Mouse (Mus musculus): Measurements from ENCODE around the gene Icam1. TPM values are rescaled to one million over a fixed set of nuclear protein-coding genes. Genes with fewer than 3 reads are reported as not detected.
A peak's percentile ranks its signal among the peaks of the same experiment; 100 is the strongest.

Icam1 gene
- total and polyA plus RNA-seq, 2 experiments from 2014 or later, result 9.0 to 19.1 TPM

GRCm38 (mm10) chr9:20986952-20987686, 28.7 kb upstream of the Icam1 start:
- Histone ChIP-seq H3K4me2 (ENCODE audit: low read depth, low read length) (no peak overlapping the region), H3K36me3 (replicated peaks; ENCODE audit: control insufficient read depth, insufficient read depth, low read length) (no peaks in the 10 kb centered on the region), H3K9ac (replicated peaks; ENCODE audit: low read depth, low read length) (no peak overlapping the region), H3K27me3 (ENCODE audit: control insufficient read depth, insufficient read depth, low read length) (no peaks in the 10 kb centered on the region), H3K9me3 (replicated peaks; ENCODE audit: control insufficient read depth, low read length) (no peaks in the 10 kb centered on the region), H3K4me1 (ENCODE audit: control insufficient read depth, insufficient read depth) (peaks cover 8% of the 10 kb centered on the region; the same call in 1 of the 2 replicates), H3K4me3 (ENCODE audit: low read depth, low read length) (no peak overlapping the region), H3K27ac (ENCODE audit: low read depth) (0 out of 2 replicates have a peak overlapping the region, but pooled peaks have one; percentile 18)
- ATAC-seq (ENCODE audit: insufficient read depth, low read depth) (peak; percentile 61), DNase-seq (ENCODE audit: low spot score) (no peak)
- 54% methylated on average over 15 of the region's 15 CpGs for WGBS
- no peak for TF ChIP-seq CTCF (IDR thresholded peaks at IDR 0.05; ENCODE audit: low read depth)
- TF ChIP-seq EP300 (IDR thresholded peaks at IDR 0.05; ENCODE audit: low read depth), result no peak

- DNase-seq (ENCODE audit: low spot score) (no peak), ATAC-seq (ENCODE audit: insufficient read depth, low read depth) (no peak)
- no peaks in the 10 kb centered on the region for H3K27me3 ChIP-seq (ENCODE audit: control insufficient read depth, insufficient read depth, low read length)
- H3K4me3 ChIP-seq (ENCODE audit: low read depth, low read length), result no peak overlapping the region
- 28% methylated on average over 7 of the region's 7 CpGs for WGBS
- no peak overlapping the region for H3K27ac ChIP-seq (ENCODE audit: low read depth)
- no peak for TF ChIP-seq CTCF (IDR thresholded peaks at IDR 0.05; ENCODE audit: low read depth)
- TF ChIP-seq EP300 (IDR thresholded peaks at IDR 0.05; ENCODE audit: low read depth), result no peak
- no peaks in the 10 kb centered on the region for H3K36me3 ChIP-seq (replicated peaks; ENCODE audit: control insufficient read depth, insufficient read depth, low read length)
- H3K9ac ChIP-seq (replicated peaks; ENCODE audit: low read depth, low read length), result no peak overlapping the region
- H3K9me3 ChIP-seq (replicated peaks; ENCODE audit: control insufficient read depth, low read length), result no peaks in the 10 kb centered on the region
- no peak overlapping the region for H3K4me2 ChIP-seq (ENCODE audit: low read depth, low read length)
- peaks cover 7% of the 10 kb centered on the region; the same call in 1 of the 2 replicates for H3K4me1 ChIP-seq (ENCODE audit: control insufficient read depth, insufficient read depth)
Observed at GRCm38 (mm10) chr9:20987953-20988352, 27.8 kb upstream of the Icam1 start.

GRCm38 (mm10) chr9:20990861-20991260, 24.9 kb upstream of the Icam1 start:
- H3K4me3 ChIP-seq (ENCODE audit: low read depth, low read length), result 0 out of 2 replicates have a peak overlapping the region, but pooled peaks have one; percentile 5

GRCm38 (mm10) chr9:20991587-20991986, 24.2 kb upstream of the Icam1 start:
- 92% methylated on average over 4 of the region's 4 CpGs for WGBS
- H3K27me3 ChIP-seq (ENCODE audit: control insufficient read depth, insufficient read depth, low read length), result no peaks in the 10 kb centered on the region
- ATAC-seq (ENCODE audit: insufficient read depth, low read depth), result no peak
- TF ChIP-seq EP300 (IDR thresholded peaks at IDR 0.05; ENCODE audit: low read depth), result no peak
- no peak for TF ChIP-seq CTCF (IDR thresholded peaks at IDR 0.05; ENCODE audit: low read depth)
- H3K27ac ChIP-seq (ENCODE audit: low read depth), result no peak overlapping the region
- DNase-seq (ENCODE audit: low spot score), result no peak
- no peaks in the 10 kb centered on the region for H3K36me3 ChIP-seq (replicated peaks; ENCODE audit: control insufficient read depth, insufficient read depth, low read length)
- no peaks in the 10 kb centered on the region for H3K9me3 ChIP-seq (replicated peaks; ENCODE audit: control insufficient read depth, low read length)
- H3K9ac ChIP-seq (replicated peaks; ENCODE audit: low read depth, low read length), result no peak overlapping the region
- no peak overlapping the region for H3K4me2 ChIP-seq (ENCODE audit: low read depth, low read length)
- no peaks in the 10 kb centered on the region for H3K4me1 ChIP-seq (ENCODE audit: control insufficient read depth, insufficient read depth)
- H3K4me3 ChIP-seq (ENCODE audit: low read depth, low read length), result no peak overlapping the region

More at GRCm38 (mm10) chr9:20990861-20991260, 24.9 kb upstream of the Icam1 start:
- Histone ChIP-seq H3K4me2 (ENCODE audit: low read depth, low read length) (peak overlapping the region; percentile 36), H3K9me3 (replicated peaks; ENCODE audit: control insufficient read depth, low read length) (no peaks in the 10 kb centered on the region), H3K9ac (replicated peaks; ENCODE audit: low read depth, low read length) (no peak overlapping the region), H3K27ac (ENCODE audit: low read depth) (no peak overlapping the region), H3K27me3 (ENCODE audit: control insufficient read depth, insufficient read depth, low read length) (no peaks in the 10 kb centered on the region), H3K4me1 (ENCODE audit: control insufficient read depth, insufficient read depth) (no peaks in the 10 kb centered on the region), H3K36me3 (replicated peaks; ENCODE audit: control insufficient read depth, insufficient read depth, low read length) (no peaks in the 10 kb centered on the region)
- DNase-seq (ENCODE audit: low spot score) (no peak), ATAC-seq (ENCODE audit: insufficient read depth, low read depth) (no peak)
- TF ChIP-seq EP300 (IDR thresholded peaks at IDR 0.05; ENCODE audit: low read depth) (no peak), CTCF (IDR thresholded peaks at IDR 0.05; ENCODE audit: low read depth) (no peak)
- 11% methylated on average over 10 of the region's 10 CpGs for WGBS

- H3K4me2 ChIP-seq (ENCODE audit: low read depth, low read length), result no peak overlapping the region
- ATAC-seq (ENCODE audit: insufficient read depth, low read depth), result no peak
- no peaks in the 10 kb centered on the region for H3K4me1 ChIP-seq (ENCODE audit: control insufficient read depth, insufficient read depth)
- H3K36me3 ChIP-seq (replicated peaks; ENCODE audit: control insufficient read depth, insufficient read depth, low read length), result no peaks in the 10 kb centered on the region
- H3K27me3 ChIP-seq (ENCODE audit: control insufficient read depth, insufficient read depth, low read length), result no peaks in the 10 kb centered on the region
- WGBS, result 38% methylated on average over 5 of the region's 5 CpGs
- H3K4me3 ChIP-seq (ENCODE audit: low read depth, low read length), result no peak overlapping the region
- H3K27ac ChIP-seq (ENCODE audit: low read depth), result no peak overlapping the region
- no peak for TF ChIP-seq CTCF (IDR thresholded peaks at IDR 0.05; ENCODE audit: low read depth)
- no peak for TF ChIP-seq EP300 (IDR thresholded peaks at IDR 0.05; ENCODE audit: low read depth)
- no peak for DNase-seq (ENCODE audit: low spot score)
- no peak overlapping the region for H3K9ac ChIP-seq (replicated peaks; ENCODE audit: low read depth, low read length)
- no peaks in the 10 kb centered on the region for H3K9me3 ChIP-seq (replicated peaks; ENCODE audit: control insufficient read depth, low read length)
Observed at GRCm38 (mm10) chr9:20993165-20993898, 22.5 kb upstream of the Icam1 start.

Measured in heart, postnatal 0 days (tissue).